Mouse (Mus musculus) kidney, embryonic 15.5 days (tissue): ENCODE results near the gene Fam13a. TPM values are rescaled to one million over a fixed set of nuclear protein-coding genes. Genes with fewer than 3 reads are reported as not detected.

Experiments used
- ATAC-seq: fragments of 200-750 bp; cut with Nextera tagmentation; replicated peaks from 2 replicates; pipeline ENCODE4 v1.8.0; 2017; ENCODE audit warnings: moderate TSS enrichment; ENCODE audit not compliant: low FRiP score
- H3K27ac ChIP-seq: fragments of 300-500 bp; sonication (generic); 2 replicates; pipeline ENCODE4 v1.5.1; 2015; ENCODE audit warnings: mild to moderate bottlenecking, inconsistent platforms
- H3K27me3 ChIP-seq: fragments of 300-500 bp; sonication (generic); 2 replicates; pipeline ENCODE4 v1.6.1; 2015; ENCODE audit warnings: inconsistent platforms
- H3K36me3 ChIP-seq: fragments of 300-500 bp; sonication (generic); 2 replicates; pipeline ENCODE4 v1.6.1; 2015; ENCODE audit warnings: inconsistent platforms
- H3K4me1 ChIP-seq: fragments of 300-500 bp; sonication (generic); 2 replicates; pipeline ENCODE4 v1.6.1; 2015; ENCODE audit warnings: inconsistent platforms
- H3K4me2 ChIP-seq: fragments of 300-500 bp; sonication (generic); 2 replicates; pipeline ENCODE4 v1.6.1; 2015; ENCODE audit warnings: moderate library complexity, mild to moderate bottlenecking, inconsistent platforms
- H3K4me3 ChIP-seq: fragments of 300-500 bp; sonication (generic); replicated peaks from 2 replicates; pipeline ENCODE4 v1.5.1; 2015; ENCODE audit warnings: mild to moderate bottlenecking, inconsistent platforms
- H3K9ac ChIP-seq: fragments of 300-500 bp; sonication (generic); 2 replicates; pipeline ENCODE4 v1.6.1; 2015; ENCODE audit warnings: mild to moderate bottlenecking, inconsistent platforms
- H3K9me3 ChIP-seq: fragments of 300-500 bp; sonication (generic); replicated peaks from 2 replicates; pipeline ENCODE4 v1.6.1; 2016; ENCODE audit warnings: inconsistent platforms
- WGBS: fragments of 180-500 bp; shearing (Covaris S2); methylation state at CpG from one replicate; pipeline ENCODE4 v1.1.7; 2015; ENCODE audit warnings: mixed read lengths; 5-methylcytosine and 5-hydroxymethylcytosine counted together
- polyA plus RNA-seq: library from polyadenylated mRNA; unstranded; fragments of >200 nt; fragmentation: Nextera tagmentation; extraction: Ambion mirVana; gene quantifications from 2 replicates; pipeline ENCODE4 v1.2.1, GENCODE M21; 2015

Fam13a gene
- polyA plus RNA-seq, 1 experiment from 2014 or later, result 9.7 TPM

DNA sequence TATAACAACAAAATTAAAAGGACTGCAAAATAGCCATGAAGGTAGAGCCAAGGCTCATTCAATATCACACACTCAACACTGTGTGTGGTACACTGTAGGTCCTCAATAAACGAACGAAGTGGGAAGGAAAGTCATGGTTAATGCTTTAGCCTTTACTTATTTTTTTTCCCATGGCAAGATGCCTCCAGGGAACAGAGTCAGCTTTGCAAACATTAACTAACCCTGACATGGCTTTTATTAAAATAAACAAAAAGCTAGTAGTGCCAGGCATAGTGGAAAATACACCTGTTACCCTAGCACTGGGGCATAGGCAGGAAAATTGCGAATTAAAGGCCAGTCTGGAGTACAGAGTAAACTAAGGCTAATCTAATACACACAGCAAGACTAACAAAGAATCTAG is 35.2 kb downstream of the Fam13a start:
- H3K4me3 ChIP-seq, result no peak overlapping the region
- H3K9ac ChIP-seq, result no peak overlapping the region
- H3K4me2 ChIP-seq, result no peak overlapping the region
- peak; percentile 66; the same call in 1 of the 2 replicates for ATAC-seq
- no peaks in the 10 kb centered on the region for H3K4me1 ChIP-seq
- no peaks in the 10 kb centered on the region for H3K27me3 ChIP-seq
- no peak overlapping the region for H3K27ac ChIP-seq
- no peaks in the 10 kb centered on the region for H3K36me3 ChIP-seq
- H3K9me3 ChIP-seq, result no peaks in the 10 kb centered on the region
- 62% methylated on average over 3 of the region's 3 CpGs for WGBS

DNA sequence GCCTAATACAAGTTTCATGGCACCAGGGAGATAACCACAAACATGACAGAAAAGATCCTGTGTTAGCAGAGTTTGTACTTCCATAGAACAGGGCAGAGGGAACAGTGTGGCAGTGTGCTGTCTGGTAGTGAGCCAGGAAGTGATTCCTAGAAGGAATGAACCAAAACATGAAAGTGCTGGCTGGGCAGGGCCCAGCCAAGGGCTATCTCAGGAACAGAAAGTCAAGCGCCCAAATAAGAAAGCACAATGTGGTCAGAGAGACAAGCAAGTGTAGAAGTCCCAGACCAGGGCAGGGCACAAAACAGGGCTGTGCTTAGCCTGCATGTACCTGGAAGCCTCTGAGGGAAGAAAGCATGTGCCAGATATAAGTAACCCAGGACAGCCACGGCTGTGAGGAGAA is 35.6 kb downstream of the Fam13a start:
- Histone ChIP-seq H3K9ac (no peak overlapping the region), H3K9me3 (no peaks in the 10 kb centered on the region), H3K4me2 (no peak overlapping the region), H3K4me1 (no peaks in the 10 kb centered on the region), H3K4me3 (no peak overlapping the region), H3K36me3 (no peaks in the 10 kb centered on the region), H3K27me3 (no peaks in the 10 kb centered on the region), H3K27ac (no peak overlapping the region)
- 0 out of 2 replicates have a peak, but pooled peaks have one; percentile 29 for ATAC-seq
- 73% methylated on average over 2 of the region's 2 CpGs for WGBS

DNA sequence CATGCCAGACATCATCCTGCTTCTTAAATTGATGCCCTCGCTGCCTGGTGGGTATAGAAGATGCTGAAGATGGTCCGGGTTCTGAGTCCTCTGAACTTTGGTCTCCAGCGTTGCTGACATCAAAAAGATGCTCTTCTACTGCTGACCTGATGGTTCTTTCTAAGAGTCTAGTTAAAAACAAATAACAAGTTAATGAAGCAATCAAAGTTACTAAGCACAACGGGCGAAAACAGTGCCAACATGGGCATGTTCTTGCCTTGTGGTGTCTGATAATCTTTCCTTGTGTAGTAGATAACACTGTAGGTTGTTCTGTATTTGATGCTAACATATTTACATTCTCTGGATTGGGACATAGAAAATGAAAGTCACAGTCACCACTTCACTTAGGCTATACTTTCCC is 37.2 kb downstream of the Fam13a start:
- no peak for ATAC-seq
- Histone ChIP-seq H3K9ac (no peak overlapping the region), H3K36me3 (no peaks in the 10 kb centered on the region), H3K27ac (no peak overlapping the region), H3K27me3 (no peaks in the 10 kb centered on the region), H3K9me3 (no peaks in the 10 kb centered on the region), H3K4me3 (no peak overlapping the region), H3K4me2 (no peak overlapping the region), H3K4me1 (no peaks in the 10 kb centered on the region)
- 87% methylated on average over 5 of the region's 5 CpGs for WGBS

DNA sequence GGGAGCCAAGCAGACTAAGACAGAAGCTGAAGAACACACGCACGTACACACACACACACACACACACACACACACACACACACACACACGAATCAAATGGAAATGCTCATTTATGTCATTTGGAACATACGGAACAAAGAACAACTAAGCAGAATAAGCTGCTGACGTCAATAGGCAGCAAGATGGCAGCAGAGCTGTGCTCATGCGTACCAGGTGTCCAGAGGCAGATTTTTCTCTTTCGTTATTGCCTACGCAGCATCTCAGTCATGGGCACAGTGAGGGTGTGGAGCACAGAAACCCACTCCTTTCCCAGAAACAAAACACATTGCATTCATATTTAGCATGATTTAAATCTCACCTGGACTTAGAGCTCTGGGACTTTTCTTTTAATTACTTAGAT is 39.2 kb downstream of the Fam13a start:
- Histone ChIP-seq H3K27ac (no peak overlapping the region), H3K9ac (no peak overlapping the region), H3K9me3 (no peaks in the 10 kb centered on the region), H3K4me3 (no peak overlapping the region), H3K4me1 (no peaks in the 10 kb centered on the region), H3K27me3 (no peaks in the 10 kb centered on the region), H3K36me3 (no peaks in the 10 kb centered on the region), H3K4me2 (no peak overlapping the region)
- 89% methylated on average over 8 of the region's 8 CpGs for WGBS
- ATAC-seq, result no peak

- Histone ChIP-seq H3K9ac (no peak overlapping the region), H3K36me3 (no peaks in the 10 kb centered on the region), H3K4me1 (no peaks in the 10 kb centered on the region), H3K27me3 (no peaks in the 10 kb centered on the region), H3K27ac (no peak overlapping the region), H3K4me3 (no peak overlapping the region), H3K9me3 (no peaks in the 10 kb centered on the region), H3K4me2 (no peak overlapping the region)
- 51% methylated on average over 2 of the region's 2 CpGs for WGBS
- ATAC-seq, result no peak
Observed at GRCm38 (mm10) chr6:58975249-58975648, 49.1 kb downstream of the Fam13a start.

GRCm38 (mm10) chr6:58974428-58974827 is 49.9 kb downstream of the Fam13a start:
- Histone ChIP-seq H3K27me3 (no peaks in the 10 kb centered on the region), H3K36me3 (no peaks in the 10 kb centered on the region), H3K27ac (no peak overlapping the region), H3K9ac (no peak overlapping the region), H3K4me2 (no peak overlapping the region), H3K4me1 (no peaks in the 10 kb centered on the region), H3K4me3 (no peak overlapping the region), H3K9me3 (no peaks in the 10 kb centered on the region)
- ATAC-seq, result no peak
- WGBS, result 54% methylated on average over 2 of the region's 2 CpGs

DNA sequence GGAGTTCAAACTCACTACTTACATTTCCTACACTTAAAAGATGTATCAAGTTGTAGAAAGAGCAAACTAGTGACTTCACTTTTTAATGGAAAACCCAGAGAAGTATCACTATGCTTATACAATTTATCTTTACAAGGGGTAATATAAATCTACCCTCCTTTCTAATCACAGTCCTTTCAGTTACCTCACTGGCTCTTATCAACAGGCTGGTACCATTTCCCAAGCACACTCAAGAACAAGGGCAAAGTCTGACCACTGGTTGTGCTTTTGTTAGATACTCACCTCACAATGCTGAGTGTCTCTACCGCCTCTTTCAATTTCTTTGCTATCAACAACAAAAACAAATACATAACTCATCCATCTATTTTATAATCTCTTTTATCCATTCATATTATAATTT is 51.5 kb downstream of the Fam13a start:
- WGBS, result 92% methylated on average over 1 of the region's 1 CpGs
- no peaks in the 10 kb centered on the region for H3K27me3 ChIP-seq

GRCm38 (mm10) chr6:58968272-58968671 is 56.1 kb downstream of the Fam13a start:
- H3K27ac ChIP-seq, result no peak overlapping the region
- no peaks in the 10 kb centered on the region for H3K36me3 ChIP-seq
- H3K9ac ChIP-seq, result no peak overlapping the region
- ATAC-seq, result no peak
- no peak overlapping the region for H3K4me2 ChIP-seq
- peaks cover 9% of the 10 kb centered on the region for H3K4me1 ChIP-seq
- no peaks in the 10 kb centered on the region for H3K27me3 ChIP-seq
- 32% methylated on average over 3 of the region's 3 CpGs for WGBS
- no peaks in the 10 kb centered on the region for H3K9me3 ChIP-seq
- H3K4me3 ChIP-seq, result no peak overlapping the region

More for the DNA sequence above, 51.5 kb downstream of the Fam13a start:
- no peak overlapping the region for H3K27ac ChIP-seq
- H3K36me3 ChIP-seq, result no peaks in the 10 kb centered on the region
- H3K4me1 ChIP-seq, result 0 out of 2 replicates have a peak, but pooled peaks cover 2% of the 10 kb centered on the region
- no peak overlapping the region for H3K4me2 ChIP-seq
- H3K9ac ChIP-seq, result no peak overlapping the region
- no peaks in the 10 kb centered on the region for H3K9me3 ChIP-seq
- ATAC-seq, result no peak
- no peak overlapping the region for H3K4me3 ChIP-seq

DNA sequence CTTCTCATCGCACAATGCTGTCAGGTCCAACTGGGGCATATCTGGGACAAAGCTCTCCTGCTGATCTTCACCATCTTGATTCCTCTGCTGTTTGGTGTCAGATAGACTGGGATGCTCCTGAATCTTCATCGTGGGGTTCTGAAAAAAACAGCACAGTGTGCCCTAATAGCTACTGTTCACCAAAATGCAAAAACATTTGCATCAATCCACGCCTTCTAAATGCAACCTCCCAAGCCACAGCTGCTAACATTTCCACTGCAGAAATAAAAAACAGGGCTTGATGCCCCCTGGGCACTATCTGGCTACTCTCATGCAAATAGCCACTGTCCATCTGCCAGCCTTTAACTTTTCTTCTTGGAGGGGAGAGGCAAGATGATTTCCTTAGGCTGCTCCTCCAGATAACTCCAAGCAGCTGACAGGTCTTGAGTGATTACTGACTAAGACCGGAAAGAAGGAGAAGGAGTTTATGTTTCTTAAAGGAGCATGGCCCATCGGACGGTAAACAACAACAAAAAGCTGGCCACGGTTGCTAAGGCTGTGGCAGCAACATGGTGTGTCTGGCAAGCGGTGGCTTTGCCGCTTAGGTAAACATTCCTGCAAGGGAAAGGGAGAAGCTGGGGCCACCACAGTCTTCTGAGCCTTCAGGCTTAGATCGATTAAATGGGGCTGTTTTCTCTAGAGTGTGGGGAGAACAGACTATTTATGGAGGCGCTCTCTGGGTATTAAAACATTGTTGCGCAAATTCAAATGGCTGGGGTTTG is 59.1 kb downstream of the Fam13a start:
- no peaks in the 10 kb centered on the region for H3K36me3 ChIP-seq
- H3K4me3 ChIP-seq, result no peak overlapping the region
- H3K4me1 ChIP-seq, result peaks cover 9% of the 10 kb centered on the region
- H3K9me3 ChIP-seq, result no peaks in the 10 kb centered on the region
- H3K4me2 ChIP-seq, result peak overlapping the region; percentile 30
- no peak overlapping the region for H3K9ac ChIP-seq
- 31% methylated on average over 12 of the region's 12 CpGs for WGBS
- ATAC-seq, result no peak; the same call in 1 of the 2 replicates
- H3K27me3 ChIP-seq, result no peaks in the 10 kb centered on the region
- H3K27ac ChIP-seq, result no peak overlapping the region

DNA sequence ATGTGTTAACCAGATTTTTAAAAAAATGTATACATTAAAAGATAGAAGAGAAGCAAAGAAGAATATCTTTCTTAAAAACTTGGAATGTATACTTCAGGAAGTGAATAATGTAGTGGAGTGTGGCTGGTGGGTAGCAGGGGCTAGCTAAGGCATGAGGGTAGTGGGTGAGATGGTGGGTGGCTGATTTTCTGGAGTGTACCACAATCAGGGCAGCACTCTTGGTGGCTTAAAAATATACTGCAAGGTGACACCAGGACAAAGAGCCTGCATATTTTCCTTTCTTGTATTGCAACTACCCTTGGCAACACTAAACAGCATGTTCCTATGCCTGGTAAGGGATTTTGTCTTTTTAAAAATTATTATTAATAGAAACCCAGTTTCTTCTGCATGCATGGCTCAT is 59.8 kb downstream of the Fam13a start:
- Histone ChIP-seq H3K4me2 (no peak overlapping the region), H3K9ac (no peak overlapping the region), H3K9me3 (no peaks in the 10 kb centered on the region), H3K27me3 (no peaks in the 10 kb centered on the region), H3K4me1 (peaks cover 9% of the 10 kb centered on the region), H3K27ac (no peak overlapping the region), H3K4me3 (no peak overlapping the region), H3K36me3 (no peaks in the 10 kb centered on the region)
- ATAC-seq, result no peak

GRCm38 (mm10) chr6:58964091-58964490 is 60.3 kb downstream of the Fam13a start:
- 92% methylated on average over 2 of the region's 2 CpGs for WGBS
- H3K27ac ChIP-seq, result no peak overlapping the region
- no peak overlapping the region for H3K9ac ChIP-seq
- H3K9me3 ChIP-seq, result no peaks in the 10 kb centered on the region
- ATAC-seq, result no peak
- no peaks in the 10 kb centered on the region for H3K27me3 ChIP-seq
- H3K4me2 ChIP-seq, result no peak overlapping the region
- no peaks in the 10 kb centered on the region for H3K36me3 ChIP-seq
- no peak overlapping the region for H3K4me3 ChIP-seq
- peaks cover 9% of the 10 kb centered on the region for H3K4me1 ChIP-seq

- Histone ChIP-seq H3K27ac (no peak overlapping the region), H3K4me1 (peaks cover 7% of the 10 kb centered on the region), H3K4me2 (no peak overlapping the region), H3K36me3 (no peaks in the 10 kb centered on the region), H3K9me3 (no peaks in the 10 kb centered on the region), H3K27me3 (no peaks in the 10 kb centered on the region), H3K9ac (no peak overlapping the region), H3K4me3 (no peak overlapping the region)
- no peak for ATAC-seq
- WGBS, result 86% methylated on average over 5 of the region's 5 CpGs
Observed at GRCm38 (mm10) chr6:58962691-58963090, 61.7 kb downstream of the Fam13a start.

DNA sequence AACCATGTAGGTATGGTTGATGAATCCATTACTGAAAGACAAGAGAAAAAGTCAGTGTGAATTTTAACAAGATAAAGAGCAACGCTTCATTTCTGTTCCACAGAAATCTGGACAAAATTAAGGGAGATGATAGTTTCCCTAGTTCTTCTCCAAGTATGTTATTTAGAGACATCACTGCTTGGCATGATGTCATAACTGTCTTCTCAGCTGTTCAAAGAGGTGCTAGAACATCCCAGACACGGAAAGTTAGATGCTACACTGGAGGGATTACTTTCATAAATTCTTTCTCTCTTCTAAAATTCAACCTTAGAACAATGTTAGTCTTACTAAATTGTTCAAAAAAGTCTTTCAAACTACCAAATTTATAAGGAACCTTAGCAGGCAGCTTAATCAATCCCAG is 63.8 kb downstream of the Fam13a start:
- no peaks in the 10 kb centered on the region for H3K27me3 ChIP-seq
- 87% methylated on average over 2 of the region's 2 CpGs for WGBS
- H3K36me3 ChIP-seq, result no peaks in the 10 kb centered on the region
- H3K9ac ChIP-seq, result no peak overlapping the region
- no peaks in the 10 kb centered on the region for H3K9me3 ChIP-seq
- peaks cover 4% of the 10 kb centered on the region for H3K4me1 ChIP-seq
- no peak overlapping the region for H3K4me2 ChIP-seq
- ATAC-seq, result no peak
- no peak overlapping the region for H3K4me3 ChIP-seq
- no peak overlapping the region for H3K27ac ChIP-seq
